Mouse (Mus musculus) embryo, embryonic 11.5 days (tissue): ENCODE measurements around the gene Psap.

Source experiments
- DNase-seq: peaks from one replicate; pipeline ENCODE4 v3.0.0-alpha.2; 2012; ENCODE audit warnings: low read depth, low spot score

The Psap gene

DNA sequence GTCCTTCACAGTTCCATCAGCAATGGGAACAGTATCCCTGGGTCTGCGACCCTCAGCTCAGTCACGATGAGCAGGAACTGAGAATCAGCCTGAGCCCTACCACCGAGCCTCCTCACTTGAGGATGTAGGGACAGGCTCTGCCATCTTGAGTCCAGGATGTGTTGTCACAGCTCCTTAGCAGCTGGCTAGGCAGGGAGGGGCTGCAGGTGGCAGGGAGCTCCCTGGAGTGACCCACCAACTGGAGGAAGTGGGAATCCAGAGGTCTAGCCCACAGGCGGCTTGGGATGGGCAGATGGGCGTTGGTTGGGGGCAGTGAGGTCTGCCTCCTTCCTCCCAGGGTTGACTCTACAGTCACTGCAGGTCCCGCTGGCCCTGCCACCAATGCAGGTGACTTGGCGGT is 14.1 kb upstream of the Psap start:
- no peak for DNase-seq

- no peak for DNase-seq
Measured at GRCm38 (mm10) chr10:60265252-60265651, 12.2 kb upstream of the Psap start.

DNA sequence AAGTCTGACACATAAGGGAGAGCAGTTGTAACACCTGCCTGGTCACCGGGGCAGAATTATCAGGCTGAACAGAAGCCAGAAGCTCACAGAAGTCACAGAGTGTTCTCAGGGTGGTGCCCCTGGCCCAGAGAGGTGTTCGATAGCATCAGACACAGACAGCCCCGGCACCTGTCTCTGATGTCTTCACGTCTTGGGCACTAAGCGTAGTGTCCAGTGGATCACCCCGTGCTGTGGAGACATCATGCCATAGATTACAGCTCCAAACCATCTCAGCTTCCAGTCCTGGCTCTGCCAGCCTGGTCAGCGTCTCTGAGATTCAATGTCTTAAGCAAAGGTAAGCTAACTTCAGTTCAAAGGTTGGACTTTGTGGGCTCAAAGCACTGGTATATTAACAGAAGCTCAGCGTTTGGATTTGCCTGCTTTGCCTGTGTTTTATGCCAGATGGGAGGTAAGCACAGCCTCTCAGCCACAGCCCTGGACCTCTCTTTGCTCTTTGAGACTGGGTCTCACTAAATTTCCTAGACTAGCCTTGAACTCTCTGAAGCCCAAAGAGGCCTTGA is 10.5 kb upstream of the Psap start:
- no peak for DNase-seq

GRCm38 (mm10) chr10:60268738-60269137 is 8.7 kb upstream of the Psap start:
- DNase-seq = no peak

DNA sequence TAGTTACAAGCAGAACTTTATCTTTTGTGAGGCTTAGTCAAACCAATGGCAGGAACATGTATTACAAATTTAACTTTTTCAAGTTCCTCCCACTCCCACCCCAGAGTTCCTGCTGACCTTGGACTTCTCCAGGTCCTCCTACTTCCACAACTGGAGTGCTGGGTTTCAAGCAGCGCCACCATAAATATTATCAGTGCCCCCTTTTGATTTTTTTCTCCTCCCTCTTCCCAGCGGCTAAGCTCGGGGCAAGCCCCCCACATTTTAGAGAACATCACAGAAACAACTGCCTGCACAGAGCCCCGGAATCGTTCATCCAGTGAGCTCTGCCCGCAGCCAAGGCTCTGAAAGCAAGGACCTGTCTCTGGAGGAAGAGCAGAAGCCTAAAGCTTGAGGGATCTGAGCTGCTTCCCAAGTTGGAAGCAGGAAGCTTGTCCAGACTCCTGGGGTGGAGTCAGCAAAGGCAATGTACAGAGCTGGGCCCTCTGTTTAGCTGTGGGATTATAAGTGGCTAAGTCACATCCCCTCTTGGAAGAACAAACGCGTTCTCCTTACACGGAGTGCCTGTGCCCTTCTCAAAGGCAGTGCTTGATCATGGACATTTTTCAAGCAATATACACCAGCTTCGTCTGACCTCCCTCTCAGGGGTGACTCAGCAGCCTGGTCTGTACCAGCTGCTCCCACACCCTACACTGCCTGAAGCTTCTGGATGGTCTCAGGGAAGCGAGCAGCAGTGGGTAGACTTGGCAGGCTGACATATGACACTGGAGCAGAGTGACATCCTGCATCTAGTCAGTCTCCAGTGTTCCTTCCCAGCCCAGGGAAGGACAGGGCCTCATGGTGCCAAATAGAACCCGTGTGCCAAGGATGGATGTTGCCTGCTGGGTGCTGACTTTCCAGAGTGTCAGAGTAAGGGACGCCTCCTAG is 8.0 kb upstream of the Psap start:
- DNase-seq = no peak

GRCm38 (mm10) chr10:60271015-60271414 is 6.4 kb upstream of the Psap start:
- DNase-seq = no peak

- DNase-seq = no peak
Measured at GRCm38 (mm10) chr10:60272241-60272640, 5.2 kb upstream of the Psap start.

DNA sequence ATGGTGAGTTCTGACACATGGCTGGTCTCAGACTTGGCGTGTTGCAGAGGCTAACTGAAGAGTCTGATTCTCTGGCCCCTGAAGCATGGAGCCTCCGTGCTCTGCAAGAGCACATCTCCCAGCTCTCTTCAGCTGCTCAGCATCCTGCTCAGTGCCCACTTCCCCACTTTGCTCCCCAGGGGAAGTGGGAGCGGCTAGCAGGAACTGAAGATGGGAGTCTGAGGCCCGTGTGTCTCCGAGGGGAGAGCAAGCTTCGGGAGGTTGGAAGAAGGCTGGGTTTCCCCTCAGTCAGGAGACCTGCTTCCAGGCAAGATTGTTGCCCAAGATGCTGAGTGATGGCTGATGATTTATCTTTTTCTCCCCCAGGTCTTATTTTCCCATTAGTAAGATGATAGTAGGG is 4.0 kb upstream of the Psap start:
- DNase-seq = no peak

DNA sequence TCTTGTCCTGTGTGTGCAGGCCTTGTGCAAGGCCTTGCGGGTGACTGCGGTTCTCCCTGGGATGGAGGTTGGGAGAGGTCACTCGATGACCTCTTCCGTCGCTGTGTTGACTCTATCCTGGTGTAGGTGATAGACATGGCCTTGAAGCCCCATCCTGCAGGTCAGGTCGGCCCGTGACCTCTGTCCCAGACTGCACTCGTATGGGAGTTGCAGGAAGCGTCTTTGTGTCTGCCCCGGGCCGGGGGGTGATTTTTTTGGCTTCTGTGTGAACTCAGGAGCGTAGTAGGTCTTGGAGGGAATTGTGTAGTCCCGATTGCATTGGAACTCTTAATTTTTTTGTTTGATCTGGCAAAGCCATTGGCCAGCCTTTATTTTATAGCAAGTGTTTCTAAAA is 576 bp downstream of the Psap start:
- no peak for DNase-seq

DNA sequence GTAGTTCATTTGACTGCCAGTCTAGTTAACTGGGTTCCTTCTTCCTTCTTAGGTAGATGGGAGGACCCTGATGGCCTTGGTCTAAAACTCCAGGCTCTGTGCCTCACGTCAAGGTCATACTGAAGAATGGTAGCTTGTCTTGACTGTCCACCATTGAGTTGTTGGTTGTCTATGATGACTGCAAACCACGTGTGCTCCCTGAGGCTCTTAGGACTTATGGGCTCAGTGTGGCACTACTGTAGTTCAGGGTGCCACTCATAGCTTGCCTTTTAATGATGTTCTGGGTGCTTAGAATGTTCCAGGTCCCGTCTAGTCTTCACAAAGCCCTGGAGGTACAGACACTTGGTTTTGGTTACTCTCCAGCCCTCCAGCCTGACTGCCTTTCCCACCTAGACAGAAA is 1.4 kb downstream of the Psap start:
- no peak for DNase-seq

GRCm38 (mm10) chr10:60279290-60279940 is 2.0 kb downstream of the Psap start:
- DNase-seq = no peak

- no peak for DNase-seq
Measured at GRCm38 (mm10) chr10:60279941-60280301, 2.5 kb downstream of the Psap start.

DNA sequence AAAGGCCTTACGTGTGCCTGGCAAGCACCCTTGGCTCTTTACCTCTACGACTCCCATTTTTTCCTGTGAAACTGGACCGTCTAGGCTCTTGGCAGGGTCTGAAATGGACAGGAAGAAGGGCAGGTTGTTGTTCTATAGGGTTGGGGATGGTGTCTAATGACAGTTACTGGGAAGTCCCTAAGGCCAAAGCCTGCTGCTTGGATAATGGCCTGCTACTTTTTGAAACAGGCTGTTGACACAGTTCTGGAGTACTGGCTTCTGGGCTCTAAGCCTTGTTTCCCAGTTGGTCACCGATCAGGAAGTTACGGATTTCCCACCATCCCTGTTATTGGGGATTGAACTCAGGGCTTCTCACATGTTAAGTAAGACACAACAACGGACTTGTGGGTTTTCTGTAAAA is 2.9 kb downstream of the Psap start:
- no peak for DNase-seq

- no peak for DNase-seq
Measured at GRCm38 (mm10) chr10:60281571-60282050, 4.2 kb downstream of the Psap start.

- no peak for DNase-seq
Measured at GRCm38 (mm10) chr10:60282116-60283014, 4.9 kb downstream of the Psap start.

DNA sequence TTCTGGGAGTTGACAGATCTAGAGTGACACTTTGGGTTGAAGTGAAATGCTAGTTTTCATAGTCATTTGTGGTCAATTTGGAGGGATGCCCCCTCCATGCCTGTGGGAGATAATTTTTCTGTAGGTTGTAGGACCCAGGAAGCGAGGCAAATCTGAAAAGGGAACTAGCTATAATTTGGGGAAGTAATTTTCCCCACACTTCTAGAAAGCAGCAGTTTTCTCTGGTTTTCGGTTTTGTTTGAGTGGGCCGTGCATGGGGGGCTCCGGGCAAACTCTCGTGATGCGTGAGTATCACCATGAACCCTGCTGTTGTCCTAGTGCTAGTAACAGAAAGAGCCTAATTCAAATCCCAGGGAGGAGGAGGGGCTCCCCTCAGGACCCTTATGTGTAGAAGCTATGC is 6.8 kb downstream of the Psap start:
- DNase-seq = no peak

- no peak for DNase-seq
Measured at GRCm38 (mm10) chr10:60284676-60285111, 7.3 kb downstream of the Psap start.

GRCm38 (mm10) chr10:60285183-60285582 is 7.8 kb downstream of the Psap start:
- no peak for DNase-seq

- DNase-seq = peak; percentile 64
Measured at GRCm38 (mm10) chr10:60285676-60286372, 8.4 kb downstream of the Psap start.

- DNase-seq = no peak
Measured at GRCm38 (mm10) chr10:60286546-60286945, 9.1 kb downstream of the Psap start.

DNA sequence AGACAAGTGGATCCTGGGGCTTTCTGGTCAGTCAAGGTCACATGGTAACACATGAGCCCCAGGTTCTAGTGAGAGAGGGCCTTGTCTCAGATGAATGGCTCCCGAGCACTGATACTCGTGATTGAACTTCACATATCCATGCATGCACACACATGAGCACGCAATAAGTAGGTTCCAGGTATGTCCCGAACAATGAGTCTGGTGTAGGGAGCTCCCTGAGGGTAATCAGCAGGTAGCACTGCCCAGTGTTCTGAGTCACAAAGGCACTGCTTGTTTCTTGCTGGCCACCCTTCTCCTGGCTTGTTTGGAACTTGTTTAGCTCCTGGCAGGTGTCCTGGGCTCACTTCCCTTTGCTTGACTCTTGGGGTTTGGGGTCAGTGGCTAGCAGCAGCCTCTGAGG is 9.7 kb downstream of the Psap start:
- no peak for DNase-seq
